Mouse (Mus musculus): ENCODE data around the gene Anks3. TPM values are rescaled to one million over a fixed set of nuclear protein-coding genes. Genes with fewer than 3 reads are reported as not detected.

Gene Anks3
- polyA plus RNA-seq, 1 experiment, result 99.8 TPM

GRCm38 (mm10) chr16:4905591-4905990, 58.4 kb downstream of the Anks3 start:
- no peak for DNase-seq (ENCODE audit: low read depth)
- TF ChIP-seq CTCF (IDR thresholded peaks at IDR 0.05; ENCODE audit: borderline replicate concordance, extremely low read depth, insufficient read depth, insufficient read length) (no peak), POLR2A (IDR thresholded peaks at IDR 0.05; ENCODE audit: borderline replicate concordance, extremely low read depth, insufficient read depth, insufficient read length, poor library complexity, severe bottlenecking) (no peak)

DNA sequence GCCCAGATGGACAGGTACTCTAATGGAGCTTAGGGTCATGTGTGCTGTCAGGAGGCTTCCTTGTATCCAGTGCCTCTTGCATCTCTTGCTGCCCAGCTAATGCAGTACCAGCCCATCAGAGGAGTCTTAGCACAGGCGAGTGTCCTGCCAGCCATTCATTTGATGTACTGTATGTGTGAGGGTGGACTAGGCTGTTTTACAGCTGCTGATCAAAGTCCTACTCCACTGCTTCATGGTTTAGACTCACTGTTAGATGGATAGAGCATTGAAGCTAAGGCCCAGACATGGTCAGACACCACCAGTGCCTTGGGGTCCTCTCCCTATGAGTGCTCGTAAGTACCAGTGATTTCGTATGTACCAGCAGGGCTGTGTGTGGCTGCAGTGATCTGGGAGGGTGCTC, 59.1 kb downstream of the Anks3 start:
- no peak for DNase-seq (ENCODE audit: low read depth)
- TF ChIP-seq POLR2A (IDR thresholded peaks at IDR 0.05; ENCODE audit: borderline replicate concordance, extremely low read depth, insufficient read depth, insufficient read length, poor library complexity, severe bottlenecking), result no peak
- TF ChIP-seq CTCF (IDR thresholded peaks at IDR 0.05; ENCODE audit: borderline replicate concordance, extremely low read depth, insufficient read depth, insufficient read length), result no peak

DNA sequence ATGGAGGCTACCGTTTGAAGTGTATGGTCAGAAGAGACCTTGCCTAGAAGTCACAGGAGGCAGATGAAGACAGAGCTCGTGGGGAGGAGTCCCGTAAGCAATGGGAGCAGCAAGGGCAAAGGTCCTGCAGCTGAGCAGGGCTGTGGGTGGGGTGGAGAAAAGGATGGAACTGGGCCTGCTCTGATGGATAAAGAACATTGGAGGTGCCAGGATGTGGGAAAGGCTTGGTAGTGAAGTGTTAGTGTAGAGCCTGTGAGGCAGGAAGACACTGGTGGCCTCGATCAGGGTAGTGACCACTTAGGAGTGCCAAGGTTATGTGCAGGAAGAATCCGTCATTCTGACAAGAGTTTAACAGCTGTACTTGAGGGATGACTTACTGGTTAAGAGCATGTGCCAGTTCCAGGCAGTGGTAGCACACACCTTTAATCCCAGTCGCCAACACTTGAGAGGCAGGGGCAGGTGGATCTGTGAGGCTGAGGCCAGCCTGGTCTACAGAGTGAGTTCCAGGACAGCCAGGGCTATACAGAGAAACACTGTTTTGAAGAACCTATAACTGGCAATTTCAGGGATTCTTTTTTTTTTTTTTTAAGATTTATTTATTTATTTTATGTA, 60.4 kb downstream of the Anks3 start:
- no peak for DNase-seq (ENCODE audit: low read depth)
- TF ChIP-seq POLR2A (IDR thresholded peaks at IDR 0.05; ENCODE audit: borderline replicate concordance, extremely low read depth, insufficient read depth, insufficient read length, poor library complexity, severe bottlenecking) (no peak), CTCF (IDR thresholded peaks at IDR 0.05; ENCODE audit: borderline replicate concordance, extremely low read depth, insufficient read depth, insufficient read length) (no peak)

DNA sequence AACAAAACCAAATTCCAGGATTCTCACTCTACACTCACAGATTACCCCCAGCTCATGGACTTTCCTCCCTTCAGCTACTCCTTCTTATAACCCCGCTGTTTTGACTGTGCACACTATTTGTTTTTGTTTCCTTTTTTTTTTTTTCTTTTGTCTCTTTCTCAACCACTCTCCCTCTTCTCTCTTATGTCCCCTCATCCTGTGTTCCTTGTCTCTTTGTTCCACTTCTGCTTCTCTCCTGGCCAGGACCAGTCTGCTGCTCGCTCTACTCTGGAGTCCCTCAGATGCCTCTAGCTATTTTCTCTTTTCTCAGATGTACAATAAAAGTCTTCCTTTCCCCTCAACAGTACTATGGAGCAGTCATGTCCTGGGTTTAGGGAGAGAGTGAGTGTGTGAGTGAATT, 61.6 kb downstream of the Anks3 start:
- no peak for DNase-seq (ENCODE audit: low read depth)
- no peak for TF ChIP-seq CTCF (IDR thresholded peaks at IDR 0.05; ENCODE audit: borderline replicate concordance, extremely low read depth, insufficient read depth, insufficient read length)
- no peak for TF ChIP-seq POLR2A (IDR thresholded peaks at IDR 0.05; ENCODE audit: borderline replicate concordance, extremely low read depth, insufficient read depth, insufficient read length, poor library complexity, severe bottlenecking)

DNA sequence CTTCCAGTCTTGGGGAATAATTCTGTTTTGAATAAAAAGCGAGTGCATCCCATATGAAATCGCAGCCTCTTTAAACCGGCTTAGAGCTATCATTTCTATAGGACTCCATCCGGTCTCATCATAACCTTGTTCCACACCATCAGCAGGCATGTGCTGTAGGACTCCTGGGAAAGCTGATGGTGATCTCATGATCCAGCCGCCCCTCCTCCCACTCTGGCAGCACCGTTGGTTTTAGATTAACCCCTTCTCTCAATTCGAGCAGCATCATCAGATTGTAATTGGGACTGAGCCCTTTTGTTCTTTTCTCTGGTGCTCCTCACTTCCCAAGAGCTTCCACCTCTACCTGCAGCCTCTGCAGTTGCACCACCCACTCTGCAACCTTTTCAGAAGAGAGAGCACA, 62.8 kb downstream of the Anks3 start:
- no peak for TF ChIP-seq POLR2A (IDR thresholded peaks at IDR 0.05; ENCODE audit: borderline replicate concordance, extremely low read depth, insufficient read depth, insufficient read length, poor library complexity, severe bottlenecking)
- TF ChIP-seq CTCF (IDR thresholded peaks at IDR 0.05; ENCODE audit: borderline replicate concordance, extremely low read depth, insufficient read depth, insufficient read length), result no peak
- DNase-seq (ENCODE audit: low read depth), result no peak

DNA sequence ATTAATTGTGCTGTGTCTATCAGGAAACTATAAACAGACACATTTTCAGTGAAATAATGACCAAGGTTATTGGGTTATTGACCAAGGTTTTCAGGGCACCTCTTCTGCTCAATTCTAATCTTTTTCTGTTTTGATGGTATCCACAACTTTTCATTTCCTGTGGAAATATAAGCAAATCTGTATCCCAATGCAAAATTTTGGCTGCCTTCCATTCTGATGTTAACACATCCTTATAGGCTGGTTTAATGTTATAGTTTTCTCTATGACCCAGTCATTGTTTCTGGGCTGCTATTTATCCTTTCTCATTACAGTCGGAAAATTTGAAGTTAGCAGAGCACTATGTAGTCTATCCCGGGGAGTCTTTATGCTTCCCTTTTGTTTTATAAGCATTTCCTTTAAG, 64.3 kb downstream of the Anks3 start:
- no peak for DNase-seq (ENCODE audit: low read depth)
- TF ChIP-seq CTCF (IDR thresholded peaks at IDR 0.05; ENCODE audit: borderline replicate concordance, extremely low read depth, insufficient read depth, insufficient read length) (no peak), POLR2A (IDR thresholded peaks at IDR 0.05; ENCODE audit: borderline replicate concordance, extremely low read depth, insufficient read depth, insufficient read length, poor library complexity, severe bottlenecking) (no peak)

DNA sequence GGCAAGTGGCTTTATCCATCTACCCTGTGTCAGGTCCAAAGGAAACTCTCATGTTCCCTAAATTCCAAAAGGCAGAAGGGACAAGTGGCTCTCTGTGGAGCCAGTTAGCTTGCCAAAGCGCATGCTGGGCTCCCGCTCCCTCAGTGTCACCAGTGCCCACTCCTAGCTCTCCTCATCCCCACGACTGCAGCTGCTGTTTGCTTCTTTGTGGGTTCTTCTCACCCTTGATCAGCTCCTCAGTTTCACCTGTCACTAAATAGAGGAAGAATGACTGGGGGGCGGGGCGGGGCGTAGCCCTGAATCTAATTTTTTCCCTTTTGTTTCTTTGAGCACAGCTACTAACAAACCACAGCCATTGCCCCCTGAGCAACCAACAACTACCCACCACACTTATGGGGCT, 65.1 kb downstream of the Anks3 start:
- DNase-seq (ENCODE audit: low read depth), result no peak
- TF ChIP-seq CTCF (IDR thresholded peaks at IDR 0.05; ENCODE audit: borderline replicate concordance, extremely low read depth, insufficient read depth, insufficient read length), result no peak
- TF ChIP-seq POLR2A (IDR thresholded peaks at IDR 0.05; ENCODE audit: borderline replicate concordance, extremely low read depth, insufficient read depth, insufficient read length, poor library complexity, severe bottlenecking), result no peak

- TF ChIP-seq CTCF (IDR thresholded peaks at IDR 0.05; ENCODE audit: borderline replicate concordance, extremely low read depth, insufficient read depth, insufficient read length) (no peak), POLR2A (IDR thresholded peaks at IDR 0.05; ENCODE audit: borderline replicate concordance, extremely low read depth, insufficient read depth, insufficient read length, poor library complexity, severe bottlenecking) (no peak)
- DNase-seq (ENCODE audit: low read depth), result no peak
Measured at GRCm38 (mm10) chr16:4897146-4897730, 66.8 kb downstream of the Anks3 start.

DNA sequence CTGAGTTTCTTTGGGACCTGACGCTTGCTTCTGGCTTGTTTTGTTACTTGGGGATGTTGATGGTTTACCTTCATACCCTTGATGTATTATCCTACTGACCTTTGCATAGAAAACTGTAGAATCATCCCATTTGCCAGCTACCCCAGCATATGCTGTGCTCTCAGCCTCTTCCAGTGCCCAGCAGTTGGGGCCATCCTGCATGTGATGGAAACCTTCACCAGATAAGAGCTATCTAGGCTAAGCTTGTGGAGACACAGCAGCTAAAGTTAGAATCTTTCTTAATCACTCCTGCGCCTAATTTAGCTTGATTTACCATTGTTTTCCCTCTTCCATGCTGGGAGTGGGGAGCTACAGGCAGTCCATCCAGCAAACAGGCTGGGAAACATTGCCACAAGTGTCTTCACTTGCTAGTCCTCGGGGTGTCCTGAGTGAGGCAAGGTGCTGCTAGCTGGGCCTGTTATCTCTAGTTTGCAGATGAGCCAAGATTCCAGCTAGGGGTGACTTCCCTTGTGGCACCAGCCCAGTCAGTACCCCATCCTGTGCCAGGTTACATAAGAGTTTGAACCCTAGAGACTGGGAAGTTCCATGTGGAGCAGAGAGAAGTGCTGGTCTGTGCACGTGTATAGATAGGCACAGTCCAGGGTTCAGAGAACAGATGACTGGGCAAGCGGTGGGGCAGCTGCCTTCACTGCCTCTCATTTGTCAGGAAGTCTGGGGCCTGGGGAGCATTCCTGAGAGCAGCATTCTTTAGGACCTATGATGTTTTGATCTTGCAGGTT, 67.6 kb downstream of the Anks3 start:
- TF ChIP-seq POLR2A (IDR thresholded peaks at IDR 0.05; ENCODE audit: borderline replicate concordance, extremely low read depth, insufficient read depth, insufficient read length, poor library complexity, severe bottlenecking) (no peak), CTCF (IDR thresholded peaks at IDR 0.05; ENCODE audit: borderline replicate concordance, extremely low read depth, insufficient read depth, insufficient read length) (no peak)
- no peak for DNase-seq (ENCODE audit: low read depth)

- DNase-seq (ENCODE audit: low read depth), result no peak
- TF ChIP-seq POLR2A (IDR thresholded peaks at IDR 0.05; ENCODE audit: borderline replicate concordance, extremely low read depth, insufficient read depth, insufficient read length, poor library complexity, severe bottlenecking) (no peak), CTCF (IDR thresholded peaks at IDR 0.05; ENCODE audit: borderline replicate concordance, extremely low read depth, insufficient read depth, insufficient read length) (no peak)
Measured at GRCm38 (mm10) chr16:4894201-4894908, 69.7 kb downstream of the Anks3 start.

DNA sequence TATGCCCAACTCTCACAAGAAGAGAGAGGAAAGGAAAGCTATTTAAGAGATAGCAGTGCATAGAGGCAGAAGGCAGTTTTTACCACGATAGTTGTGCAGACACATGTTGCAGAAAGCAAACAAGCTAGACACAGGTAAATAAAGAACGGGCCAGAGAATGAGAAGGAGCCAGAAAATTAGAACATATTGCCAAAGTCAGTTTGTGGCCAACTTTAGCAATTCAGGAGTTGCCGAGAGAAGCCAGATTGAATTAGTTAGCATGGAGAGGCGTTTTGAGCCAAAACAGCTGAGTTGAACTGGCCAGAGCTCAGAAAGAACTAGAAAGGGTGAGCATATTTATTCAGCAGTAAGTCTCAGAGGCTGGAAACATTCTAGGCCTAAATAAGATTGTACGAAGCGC, 71.8 kb downstream of the Anks3 start:
- TF ChIP-seq POLR2A (IDR thresholded peaks at IDR 0.05; ENCODE audit: borderline replicate concordance, extremely low read depth, insufficient read depth, insufficient read length, poor library complexity, severe bottlenecking) (no peak), CTCF (IDR thresholded peaks at IDR 0.05; ENCODE audit: borderline replicate concordance, extremely low read depth, insufficient read depth, insufficient read length) (no peak)
- DNase-seq (ENCODE audit: low read depth), result no peak

Other genes starting within 250 kb of the Anks3 start
- gene Nmral1, start 244.8 kb downstream of the Anks3 start, polyA plus RNA-seq (2012; rRNA removed), result 70.6 and 105 TPM in 2 replicates
- 52.2 and 59.0 TPM in 2 replicates for gene Hmox2, start 237.8 kb downstream of the Anks3 start, polyA plus RNA-seq (2012; rRNA removed)
- gene Cdip1, start 173.9 kb downstream of the Anks3 start, polyA plus RNA-seq (2012; rRNA removed), result 91.1 and 116 TPM in 2 replicates
- not detected in 2 replicates for gene 4930562C15Rik, start 128.8 kb downstream of the Anks3 start, polyA plus RNA-seq (2012; rRNA removed)
- 25.7 and 46.5 TPM in 2 replicates for gene Ubald1, start 83.9 kb downstream of the Anks3 start, polyA plus RNA-seq (2012; rRNA removed)
- 152 and 169 TPM in 2 replicates for gene Mgrn1, start 78.0 kb downstream of the Anks3 start, polyA plus RNA-seq (2012; rRNA removed)
- gene Nudt16l1, start 25.4 kb downstream of the Anks3 start, polyA plus RNA-seq (2012; rRNA removed), result 102 and 141 TPM in 2 replicates
- gene Sept12, start 33.6 kb upstream of the Anks3 start, polyA plus RNA-seq (2012; rRNA removed), result not detected in 2 replicates
- gene Smim22, start 43.1 kb upstream of the Anks3 start, polyA plus RNA-seq (2012; rRNA removed), result 1.6 and 3.4 TPM in 2 replicates
- 149 and 158 TPM in 2 replicates for gene Rogdi, start 49.3 kb upstream of the Anks3 start, polyA plus RNA-seq (2012; rRNA removed)
- gene Glyr1, start 85.7 kb upstream of the Anks3 start, polyA plus RNA-seq (2012; rRNA removed), result 169 and 172 TPM in 2 replicates
- 35.0 and 37.6 TPM in 2 replicates for gene Ubn1, start 85.9 kb upstream of the Anks3 start, polyA plus RNA-seq (2012; rRNA removed)
- gene Ppl, start 168.2 kb upstream of the Anks3 start, polyA plus RNA-seq (2012; rRNA removed), result 0.71 and 1.2 TPM in 2 replicates
- gene Sec14l5, start 182.9 kb upstream of the Anks3 start, polyA plus RNA-seq (2012; rRNA removed), result 1.1 and 1.7 TPM in 2 replicates
- 12.9 and 13.5 TPM in 2 replicates for gene Nagpa, start 239.8 kb upstream of the Anks3 start, polyA plus RNA-seq (2012; rRNA removed)